Mouse (Mus musculus): ENCODE results near the gene Gm15155. TPM values are rescaled to one million over a fixed set of nuclear protein-coding genes. Genes with fewer than 3 reads are reported as not detected.
"Not testable (repeated sequence)": the region's sequence is repeated elsewhere in the genome, so short reads cannot be mapped to it uniquely, and the experiment has no call there.

The Gm15155 gene
- polyA plus RNA-seq, 1 experiment from 2014 or later: not detected

DNA sequence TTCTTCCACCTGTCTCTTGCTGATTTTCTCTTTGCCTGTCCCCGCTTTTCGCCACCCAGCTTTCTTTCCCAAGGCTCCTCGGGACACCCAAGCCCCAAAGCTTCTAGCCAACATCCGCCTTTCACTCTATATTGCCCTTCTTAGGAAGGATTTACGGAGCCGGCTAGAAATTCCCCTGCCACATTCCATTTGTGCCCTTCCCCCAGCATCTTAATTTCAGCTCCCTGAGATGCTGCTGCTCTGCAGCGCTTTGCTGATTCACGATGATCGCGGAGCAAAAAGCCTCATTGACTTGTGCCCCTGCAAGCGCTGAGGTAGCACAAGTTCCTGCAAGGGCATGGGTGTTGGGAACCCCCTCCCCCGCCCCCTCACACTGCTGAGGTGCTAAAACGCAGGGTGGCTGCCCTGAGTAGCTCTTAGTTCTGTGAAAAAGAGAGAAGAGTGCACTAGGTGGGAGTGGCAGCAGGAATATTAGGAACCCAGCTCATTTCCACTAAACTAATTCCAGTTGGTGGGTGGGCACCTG lies 1.2 kb downstream of the Gm15155 start:
- Histone ChIP-seq H3K4me2 (replicated peaks) (peak overlapping the region; percentile 85), H3K4me1 (no peaks in the 10 kb centered on the region), H3K27me3 (peaks cover 42% of the 10 kb centered on the region), H3K27ac (no peak overlapping the region), H3K9ac (no peak overlapping the region), H3K9me3 (replicated peaks) (no peaks in the 10 kb centered on the region), H3K36me3 (no peaks in the 10 kb centered on the region), H3K4me3 (0 out of 2 replicates have a peak overlapping the region, but pooled peaks have one; percentile 3)
- WGBS: 13% methylated on average over 13 of the region's 13 CpGs
- ATAC-seq (ENCODE audit: low FRiP score): no peak

- no peak overlapping the region for H3K4me2 ChIP-seq (replicated peaks)
- H3K4me1 ChIP-seq: no peaks in the 10 kb centered on the region
- no peak overlapping the region for H3K9ac ChIP-seq
- no peaks in the 10 kb centered on the region for H3K36me3 ChIP-seq
- WGBS: 0% methylated on average over 1 of the region's 1 CpGs
- H3K9me3 ChIP-seq (replicated peaks): no peaks in the 10 kb centered on the region
- no peaks in the 10 kb centered on the region for H3K27me3 ChIP-seq
- no peak for ATAC-seq (ENCODE audit: low FRiP score)
- no peak overlapping the region for H3K4me3 ChIP-seq
- no peak overlapping the region for H3K27ac ChIP-seq
Measured at GRCm38 (mm10) chrX:155643975-155644374, 19.4 kb downstream of the Gm15155 start.

DNA sequence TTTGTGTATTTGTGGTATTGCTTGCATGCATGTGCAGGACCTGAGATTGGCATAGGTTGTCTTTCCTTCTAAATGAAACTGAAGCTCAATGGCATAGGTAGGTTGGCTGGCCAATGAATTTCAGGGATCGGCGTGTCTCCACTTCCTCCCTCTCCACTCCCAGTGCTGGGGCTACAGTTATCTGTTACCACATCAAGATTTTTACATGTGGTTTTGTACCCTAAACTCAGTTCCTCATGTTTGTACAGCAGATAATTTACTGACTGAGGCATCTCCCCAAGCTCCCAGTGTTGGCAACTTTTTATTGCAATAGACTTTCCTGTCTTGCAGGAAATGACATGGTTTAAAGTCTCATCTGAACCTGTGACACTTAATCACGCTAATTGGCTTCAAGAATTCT lies 21.4 kb downstream of the Gm15155 start:
- no peaks in the 10 kb centered on the region for H3K4me1 ChIP-seq
- H3K27ac ChIP-seq: no peak overlapping the region
- WGBS: 91% methylated on average over 3 of the region's 3 CpGs
- ATAC-seq (ENCODE audit: low FRiP score): no peak
- H3K9me3 ChIP-seq (replicated peaks): no peaks in the 10 kb centered on the region
- H3K36me3 ChIP-seq: no peaks in the 10 kb centered on the region
- H3K4me2 ChIP-seq (replicated peaks): no peak overlapping the region
- H3K27me3 ChIP-seq: no peaks in the 10 kb centered on the region
- H3K9ac ChIP-seq: no peak overlapping the region
- no peak overlapping the region for H3K4me3 ChIP-seq

GRCm38 (mm10) chrX:155657971-155658370 lies 33.4 kb downstream of the Gm15155 start:
- Histone ChIP-seq H3K9ac (no peak overlapping the region), H3K27ac (no peak overlapping the region), H3K4me1 (no peaks in the 10 kb centered on the region), H3K4me3 (no peak overlapping the region), H3K4me2 (replicated peaks) (no peak overlapping the region), H3K27me3 (no peaks in the 10 kb centered on the region), H3K36me3 (no peaks in the 10 kb centered on the region), H3K9me3 (replicated peaks) (no peaks in the 10 kb centered on the region)
- ATAC-seq (ENCODE audit: low FRiP score): no peak
- WGBS: 88% methylated on average over 1 of the region's 1 CpGs

GRCm38 (mm10) chrX:155690440-155690839 lies 65.9 kb downstream of the Gm15155 start:
- H3K9me3 ChIP-seq (replicated peaks); H3K36me3 ChIP-seq; H3K4me1 ChIP-seq; H3K27me3 ChIP-seq; H3K4me3 ChIP-seq; ATAC-seq (ENCODE audit: low FRiP score); H3K4me2 ChIP-seq (replicated peaks); H3K9ac ChIP-seq; H3K27ac ChIP-seq: not testable (repeated sequence)
- 95% methylated on average over 1 of the region's 1 CpGs for WGBS

DNA sequence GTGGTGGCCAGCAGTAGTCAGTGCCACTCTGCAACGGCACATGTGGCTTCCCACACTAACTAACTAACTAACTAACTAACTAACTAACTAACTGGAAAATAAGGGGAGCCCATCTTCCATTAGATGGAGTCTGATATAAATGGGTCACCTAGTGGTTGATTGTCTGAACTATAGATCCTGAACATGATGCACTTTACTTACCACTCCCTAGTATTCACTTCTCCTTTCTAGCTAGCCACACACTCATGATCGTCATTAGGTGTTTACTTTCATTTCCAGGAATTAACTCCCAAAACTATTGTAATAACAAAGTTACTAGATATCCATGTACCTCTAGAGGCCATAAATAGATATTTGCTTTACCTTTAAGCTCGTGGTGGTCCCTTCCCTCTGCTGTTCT lies 99.6 kb downstream of the Gm15155 start:
- no peaks in the 10 kb centered on the region for H3K27me3 ChIP-seq
- WGBS: 81% methylated on average over 3 of the region's 3 CpGs
- no peak overlapping the region for H3K27ac ChIP-seq
- H3K36me3 ChIP-seq: no peaks in the 10 kb centered on the region
- H3K9me3 ChIP-seq (replicated peaks): no peaks in the 10 kb centered on the region
- H3K4me3 ChIP-seq: no peak overlapping the region
- ATAC-seq (ENCODE audit: low FRiP score): no peak
- H3K4me2 ChIP-seq (replicated peaks): no peak overlapping the region
- H3K9ac ChIP-seq: no peak overlapping the region
- no peaks in the 10 kb centered on the region for H3K4me1 ChIP-seq

DNA sequence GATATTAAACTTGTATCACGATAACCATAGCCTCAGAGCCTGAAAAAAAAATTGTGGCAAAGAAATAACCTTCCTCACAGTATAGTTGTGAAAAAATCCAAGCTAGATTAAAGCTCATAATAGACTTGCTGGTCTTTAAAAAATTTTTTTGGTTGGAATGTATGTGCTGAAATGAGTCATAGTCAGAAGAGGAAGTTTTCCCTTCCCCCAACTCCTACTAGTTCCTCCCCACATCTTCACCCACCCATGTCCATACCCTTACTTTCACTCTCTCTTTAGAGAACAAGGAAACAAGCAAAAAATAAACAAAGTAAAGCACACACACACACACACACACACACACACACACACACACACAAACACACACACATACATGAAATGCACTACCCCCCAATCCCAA lies 103.8 kb downstream of the Gm15155 start:
- H3K9ac ChIP-seq: no peak overlapping the region
- ATAC-seq (ENCODE audit: low FRiP score): no peak
- no peak overlapping the region for H3K27ac ChIP-seq
- no peak overlapping the region for H3K4me2 ChIP-seq (replicated peaks)
- H3K9me3 ChIP-seq (replicated peaks): no peaks in the 10 kb centered on the region
- H3K4me1 ChIP-seq: no peaks in the 10 kb centered on the region
- H3K36me3 ChIP-seq: no peaks in the 10 kb centered on the region
- WGBS: 63% methylated on average over 1 of the region's 1 CpGs
- H3K27me3 ChIP-seq: no peaks in the 10 kb centered on the region
- no peak overlapping the region for H3K4me3 ChIP-seq

DNA sequence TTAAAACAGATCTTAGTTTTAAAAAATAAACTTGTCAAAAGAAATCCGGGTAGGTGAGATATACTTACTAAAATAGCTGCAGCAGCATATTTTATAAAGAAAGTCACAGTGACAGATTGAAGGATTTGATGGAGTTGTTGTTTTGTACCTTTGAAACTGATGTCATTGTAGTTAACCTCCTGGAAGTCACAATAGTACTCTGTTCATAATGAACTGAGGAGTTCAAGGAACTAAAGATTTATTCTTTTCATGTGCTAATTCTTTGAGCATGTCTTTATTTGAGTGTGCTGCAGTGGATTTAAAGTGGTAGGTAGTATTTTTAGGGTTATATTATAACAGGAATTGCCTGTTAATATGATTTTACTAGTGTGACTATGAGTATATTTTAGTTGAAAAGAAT lies 263.6 kb downstream of the Gm15155 start:
- H3K27ac ChIP-seq: no peak overlapping the region
- H3K27me3 ChIP-seq: no peaks in the 10 kb centered on the region
- no peaks in the 10 kb centered on the region for H3K4me1 ChIP-seq
- no peak overlapping the region for H3K9ac ChIP-seq
- no peak overlapping the region for H3K4me2 ChIP-seq (replicated peaks)
- no peaks in the 10 kb centered on the region for H3K9me3 ChIP-seq (replicated peaks)
- WGBS: 51% methylated on average over 1 of the region's 1 CpGs
- no peak overlapping the region for H3K4me3 ChIP-seq
- no peak for ATAC-seq (ENCODE audit: low FRiP score)
- H3K36me3 ChIP-seq: no peaks in the 10 kb centered on the region

GRCm38 (mm10) chrX:155900040-155900439 lies 275.5 kb downstream of the Gm15155 start:
- WGBS: 82% methylated on average over 1 of the region's 1 CpGs

GRCm38 (mm10) chrX:155901742-155902141 lies 277.2 kb downstream of the Gm15155 start:
- Histone ChIP-seq H3K27me3 (no peaks in the 10 kb centered on the region), H3K36me3 (no peaks in the 10 kb centered on the region), H3K9ac (no peak overlapping the region), H3K4me1 (no peaks in the 10 kb centered on the region), H3K27ac (no peak overlapping the region), H3K4me2 (replicated peaks) (no peak overlapping the region), H3K4me3 (no peak overlapping the region), H3K9me3 (replicated peaks) (no peaks in the 10 kb centered on the region)
- ATAC-seq (ENCODE audit: low FRiP score): no peak

More at GRCm38 (mm10) chrX:155900040-155900439, 275.5 kb downstream of the Gm15155 start:
- no peaks in the 10 kb centered on the region for H3K36me3 ChIP-seq
- H3K4me3 ChIP-seq: no peak overlapping the region
- ATAC-seq (ENCODE audit: low FRiP score): no peak
- no peak overlapping the region for H3K27ac ChIP-seq
- H3K9ac ChIP-seq: no peak overlapping the region
- no peaks in the 10 kb centered on the region for H3K27me3 ChIP-seq
- H3K4me2 ChIP-seq (replicated peaks): no peak overlapping the region
- H3K9me3 ChIP-seq (replicated peaks): no peaks in the 10 kb centered on the region
- H3K4me1 ChIP-seq: no peaks in the 10 kb centered on the region

GRCm38 (mm10) chrX:155903108-155903507 lies 278.6 kb downstream of the Gm15155 start:
- no peaks in the 10 kb centered on the region for H3K36me3 ChIP-seq
- 32% methylated on average over 1 of the region's 1 CpGs for WGBS
- no peaks in the 10 kb centered on the region for H3K27me3 ChIP-seq
- no peaks in the 10 kb centered on the region for H3K9me3 ChIP-seq (replicated peaks)
- H3K4me1 ChIP-seq: no peaks in the 10 kb centered on the region
- H3K27ac ChIP-seq: no peak overlapping the region
- H3K4me2 ChIP-seq (replicated peaks): no peak overlapping the region
- H3K4me3 ChIP-seq: no peak overlapping the region
- no peak overlapping the region for H3K9ac ChIP-seq
- no peak for ATAC-seq (ENCODE audit: low FRiP score)

- Histone ChIP-seq H3K4me3 (no peak overlapping the region), H3K36me3 (no peaks in the 10 kb centered on the region), H3K4me1 (no peaks in the 10 kb centered on the region), H3K27me3 (no peaks in the 10 kb centered on the region), H3K9me3 (replicated peaks) (no peaks in the 10 kb centered on the region), H3K4me2 (replicated peaks) (no peak overlapping the region), H3K27ac (no peak overlapping the region), H3K9ac (no peak overlapping the region)
- no peak for ATAC-seq (ENCODE audit: low FRiP score)
- WGBS: 80% methylated on average over 1 of the region's 1 CpGs
Measured at GRCm38 (mm10) chrX:156009756-156010155, 385.2 kb downstream of the Gm15155 start.

DNA sequence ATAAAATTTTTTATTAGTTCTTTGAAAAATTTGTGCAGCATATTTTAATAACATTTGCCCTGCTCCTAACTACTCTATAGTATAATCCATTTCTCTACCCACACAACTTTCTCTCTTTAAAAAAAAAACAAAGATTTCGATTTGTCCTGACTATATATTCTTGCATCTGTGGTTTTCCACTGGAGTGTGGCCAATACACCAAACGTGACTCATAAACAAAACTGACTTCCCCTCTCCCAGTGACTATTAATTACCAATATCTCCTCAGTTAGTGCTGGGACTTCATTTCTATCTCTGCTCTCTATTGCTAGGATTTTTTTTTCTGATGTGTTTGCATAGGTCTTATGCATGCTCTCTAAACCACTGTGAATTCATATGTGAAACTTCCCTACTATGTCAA lies 531.2 kb downstream of the Gm15155 start:
- no peaks in the 10 kb centered on the region for H3K9me3 ChIP-seq (replicated peaks)
- no peak overlapping the region for H3K9ac ChIP-seq
- no peaks in the 10 kb centered on the region for H3K4me1 ChIP-seq
- H3K36me3 ChIP-seq: no peaks in the 10 kb centered on the region
- H3K4me2 ChIP-seq (replicated peaks): no peak overlapping the region
- 71% methylated on average over 2 of the region's 2 CpGs for WGBS
- H3K27ac ChIP-seq: no peak overlapping the region
- no peaks in the 10 kb centered on the region for H3K27me3 ChIP-seq
- no peak overlapping the region for H3K4me3 ChIP-seq
- no peak for ATAC-seq (ENCODE audit: low FRiP score)

All from hindbrain, embryonic 12.5 days (tissue).